Mouse (Mus musculus): Measurements from ENCODE around the gene Ngb. TPM values are rescaled to one million over a fixed set of nuclear protein-coding genes. Genes with fewer than 3 reads are reported as not detected.

Ngb gene
- 0.07 TPM in 1 of 2 replicates, not detected in the other for polyA plus RNA-seq (2015; fragmentation: Nextera tagmentation; extraction: Ambion mirVana)

DNA sequence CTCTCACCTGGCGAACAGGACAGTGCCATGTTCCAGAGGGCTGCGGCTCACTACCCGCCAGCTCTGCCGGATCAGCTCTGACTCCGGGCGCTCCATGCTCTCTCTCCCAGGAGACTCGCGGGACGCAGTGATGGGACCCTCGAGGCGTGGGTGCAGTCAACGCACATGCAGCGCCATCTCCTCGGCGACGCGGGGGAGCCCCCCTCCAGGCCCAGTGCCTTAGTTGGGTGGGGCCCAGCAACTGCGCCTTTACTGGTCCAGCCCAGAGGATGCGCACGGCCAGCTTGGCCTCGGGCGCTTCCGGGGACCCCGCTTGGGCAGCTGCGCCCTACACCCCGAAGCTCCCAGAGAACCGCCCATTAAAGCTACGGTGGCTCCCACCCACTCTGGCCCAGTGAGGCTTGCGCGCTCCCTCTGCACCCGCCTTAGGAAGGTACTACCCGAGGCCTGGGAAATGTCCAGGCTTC, at the start of gene Ngb:
TSS of gene Ngb (minus strand) at position 375 of the 467 bp plus-strand sequence.
- Histone ChIP-seq H3K9ac (ENCODE audit: low read depth, low read length) (no peak within 1 kb of the TSS), H3K9me3 (replicated peaks; ENCODE audit: control insufficient read depth, low read length) (no peaks in the 10 kb centered on the region), H3K27ac (ENCODE audit: low read length) (no peak within 1 kb of the TSS), H3K36me3 (ENCODE audit: control insufficient read depth, insufficient read depth) (no peaks in the 10 kb centered on the region), H3K4me1 (ENCODE audit: control insufficient read depth, low read depth, low read length) (no peaks in the 10 kb centered on the region), H3K4me2 (ENCODE audit: low read depth, low read length) (no peak within 1 kb of the TSS), H3K4me3 (ENCODE audit: low read depth, low read length) (no peak within 1 kb of the TSS), H3K27me3 (ENCODE audit: control insufficient read depth, insufficient read depth, low read depth, low read length) (peaks cover 14% of the 10 kb centered on the region)
- ATAC-seq (ENCODE audit: low read depth), result no peak
- WGBS (ENCODE audit: insufficient replicate concordance), result 5% methylated on average over 32 of the region's 32 CpGs

GRCm38 (mm10) chr12:87149471-87149870, 47.1 kb upstream of the Ngb start:
- Histone ChIP-seq H3K36me3 (ENCODE audit: control insufficient read depth, insufficient read depth) (no peaks in the 10 kb centered on the region), H3K9ac (ENCODE audit: low read depth, low read length) (no peak overlapping the region), H3K4me2 (ENCODE audit: low read depth, low read length) (no peak overlapping the region), H3K4me1 (ENCODE audit: control insufficient read depth, low read depth, low read length) (peaks cover 11% of the 10 kb centered on the region), H3K27me3 (ENCODE audit: control insufficient read depth, insufficient read depth, low read depth, low read length) (no peaks in the 10 kb centered on the region), H3K27ac (ENCODE audit: low read length) (no peak overlapping the region), H3K4me3 (ENCODE audit: low read depth, low read length) (no peak overlapping the region), H3K9me3 (replicated peaks; ENCODE audit: control insufficient read depth, low read length) (peaks cover 2% of the 10 kb centered on the region; the same call in 1 of the 2 replicates)
- ATAC-seq (ENCODE audit: low read depth), result no peak
- 83% methylated on average over 5 of the region's 5 CpGs for WGBS (ENCODE audit: insufficient replicate concordance)

DNA sequence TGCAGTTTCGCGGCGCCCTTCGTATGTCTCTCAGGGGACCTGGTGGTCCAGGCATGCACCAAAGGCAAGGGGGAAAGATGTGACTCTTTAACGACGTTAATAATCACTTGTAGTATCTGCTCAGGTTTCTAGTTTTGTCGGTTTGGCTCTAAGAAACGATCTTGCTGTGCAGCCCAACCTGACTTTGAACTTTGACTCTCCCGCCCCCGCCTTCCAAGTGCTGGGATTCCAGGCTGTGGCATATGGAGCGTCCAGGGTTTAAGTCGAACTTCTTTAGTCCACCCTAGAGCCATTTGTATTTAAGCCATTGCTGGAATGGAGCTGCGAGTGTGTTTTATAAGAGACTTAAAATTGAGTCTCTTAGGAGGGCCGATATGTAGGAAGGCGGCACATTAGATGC, 45.8 kb upstream of the Ngb start:
- no peak for ATAC-seq (ENCODE audit: low read depth)
- peaks cover 2% of the 10 kb centered on the region; the same call in 1 of the 2 replicates for H3K9me3 ChIP-seq (replicated peaks; ENCODE audit: control insufficient read depth, low read length)

GRCm38 (mm10) chr12:87147395-87148089, 45.2 kb upstream of the Ngb start, which contains the start of gene Pomt2:
Pomt2 (minus strand) TSS chr12:87147968.
- peak within 1 kb of the TSS; percentile 85 for H3K4me3 ChIP-seq (ENCODE audit: low read depth, low read length)
- peak; percentile 96 for ATAC-seq (ENCODE audit: low read depth)
- WGBS (ENCODE audit: insufficient replicate concordance), result under 1% methylated on average over 61 of the region's 61 CpGs
- H3K9me3 ChIP-seq (replicated peaks; ENCODE audit: control insufficient read depth, low read length), result peaks cover 2% of the 10 kb centered on the region; the same call in 1 of the 2 replicates
- no peaks in the 10 kb centered on the region for H3K36me3 ChIP-seq (ENCODE audit: control insufficient read depth, insufficient read depth)
- H3K4me1 ChIP-seq (ENCODE audit: control insufficient read depth, low read depth, low read length), result peaks cover 11% of the 10 kb centered on the region
- peak within 1 kb of the TSS; percentile 82 for H3K27ac ChIP-seq (ENCODE audit: low read length)
- peak within 1 kb of the TSS; percentile 75 for H3K4me2 ChIP-seq (ENCODE audit: low read depth, low read length)
- H3K27me3 ChIP-seq (ENCODE audit: control insufficient read depth, insufficient read depth, low read depth, low read length), result no peaks in the 10 kb centered on the region
- peak within 1 kb of the TSS; percentile 76 for H3K9ac ChIP-seq (ENCODE audit: low read depth, low read length)

More for the DNA sequence above, 45.8 kb upstream of the Ngb start:
- H3K27ac ChIP-seq (ENCODE audit: low read length), result peak overlapping the region; percentile 82
- H3K36me3 ChIP-seq (ENCODE audit: control insufficient read depth, insufficient read depth), result no peaks in the 10 kb centered on the region
- H3K4me3 ChIP-seq (ENCODE audit: low read depth, low read length), result peak overlapping the region; percentile 85
- H3K27me3 ChIP-seq (ENCODE audit: control insufficient read depth, insufficient read depth, low read depth, low read length), result no peaks in the 10 kb centered on the region
- WGBS (ENCODE audit: insufficient replicate concordance), result 14% methylated on average over 15 of the region's 15 CpGs
- peak overlapping the region; percentile 76 for H3K9ac ChIP-seq (ENCODE audit: low read depth, low read length)
- H3K4me2 ChIP-seq (ENCODE audit: low read depth, low read length), result peak overlapping the region; percentile 75
- H3K4me1 ChIP-seq (ENCODE audit: control insufficient read depth, low read depth, low read length), result peaks cover 11% of the 10 kb centered on the region

DNA sequence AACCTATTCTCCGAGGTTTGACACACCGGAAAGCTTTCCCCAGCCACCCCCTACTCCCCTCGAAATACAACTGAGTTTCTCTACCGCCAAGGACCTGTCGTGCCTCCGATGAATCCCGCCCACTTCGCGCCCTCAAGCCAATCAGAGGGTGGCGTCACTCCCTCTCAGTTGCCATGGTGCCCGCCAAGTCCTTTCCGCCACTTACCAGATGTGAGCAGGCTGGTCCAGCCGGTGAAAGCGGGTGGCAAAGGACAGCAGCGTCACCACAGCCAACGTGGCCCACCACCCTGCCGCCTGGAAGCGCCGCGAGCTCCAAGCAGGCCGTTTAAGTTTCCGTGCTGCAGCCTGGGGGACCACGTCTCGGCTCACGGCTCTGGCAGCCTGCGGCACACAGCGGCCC, 44.6 kb upstream of the Ngb start, which contains the start of gene Gstz1:
TSS of gene Gstz1 (plus strand) at position 200 of the 400 bp plus-strand sequence.
- Histone ChIP-seq H3K4me3 (ENCODE audit: low read depth, low read length) (peak within 1 kb of the TSS; percentile 85), H3K4me2 (ENCODE audit: low read depth, low read length) (peak within 1 kb of the TSS; percentile 75), H3K9ac (ENCODE audit: low read depth, low read length) (peak within 1 kb of the TSS; percentile 76), H3K27ac (ENCODE audit: low read length) (peak within 1 kb of the TSS; percentile 82), H3K27me3 (ENCODE audit: control insufficient read depth, insufficient read depth, low read depth, low read length) (no peaks in the 10 kb centered on the region), H3K36me3 (ENCODE audit: control insufficient read depth, insufficient read depth) (no peaks in the 10 kb centered on the region), H3K4me1 (ENCODE audit: control insufficient read depth, low read depth, low read length) (peaks cover 11% of the 10 kb centered on the region), H3K9me3 (replicated peaks; ENCODE audit: control insufficient read depth, low read length) (no peaks in the 10 kb centered on the region)
- ATAC-seq (ENCODE audit: low read depth), result peak; percentile 80
- under 1% methylated on average over 27 of the region's 27 CpGs for WGBS (ENCODE audit: insufficient replicate concordance)

DNA sequence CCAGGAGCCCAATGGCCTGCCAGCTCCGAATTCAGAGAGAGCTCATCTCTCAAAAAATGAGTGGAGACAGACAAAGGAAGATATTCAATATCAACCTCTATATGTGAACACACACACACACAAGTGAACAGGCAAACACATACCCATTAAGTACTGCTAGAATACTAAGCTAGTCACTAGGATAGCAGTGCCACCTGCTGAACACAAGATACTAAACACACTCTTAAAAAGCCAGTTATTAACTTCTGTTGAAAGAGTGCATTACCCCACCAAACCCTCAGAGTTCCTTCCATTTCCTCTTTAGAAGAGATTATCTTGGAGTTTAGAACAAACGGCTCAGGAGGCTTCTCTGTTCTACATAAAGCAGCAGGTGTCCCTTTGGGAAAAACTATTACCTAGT, 39.8 kb upstream of the Ngb start:
- ATAC-seq (ENCODE audit: low read depth), result no peak
- H3K27ac ChIP-seq (ENCODE audit: low read length), result no peak overlapping the region

DNA sequence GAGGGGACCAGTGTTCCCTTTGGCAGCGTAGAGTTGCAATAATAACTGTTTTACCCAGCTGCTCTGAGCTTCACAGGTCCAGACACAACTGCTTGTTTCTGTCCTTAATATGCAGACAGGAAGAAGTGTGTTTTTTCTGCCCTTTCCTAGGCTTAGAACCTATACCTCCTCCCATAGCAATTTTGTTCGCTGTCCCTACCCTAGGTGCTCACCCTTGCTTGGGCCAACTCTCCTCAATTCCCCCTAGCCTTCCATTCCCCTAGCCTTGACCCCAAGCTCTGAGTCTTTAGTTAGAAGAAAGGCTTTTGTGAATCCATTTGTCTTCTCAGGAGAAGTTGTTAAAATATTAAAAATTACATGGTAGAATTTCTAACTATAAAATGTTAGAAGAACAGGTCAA, 36.4 kb upstream of the Ngb start:
- Histone ChIP-seq H3K4me2 (ENCODE audit: low read depth, low read length) (no peak overlapping the region), H3K27me3 (ENCODE audit: control insufficient read depth, insufficient read depth, low read depth, low read length) (no peaks in the 10 kb centered on the region), H3K9ac (ENCODE audit: low read depth, low read length) (no peak overlapping the region), H3K4me1 (ENCODE audit: control insufficient read depth, low read depth, low read length) (no peaks in the 10 kb centered on the region), H3K9me3 (replicated peaks; ENCODE audit: control insufficient read depth, low read length) (no peaks in the 10 kb centered on the region), H3K36me3 (ENCODE audit: control insufficient read depth, insufficient read depth) (no peaks in the 10 kb centered on the region), H3K27ac (ENCODE audit: low read length) (no peak overlapping the region), H3K4me3 (ENCODE audit: low read depth, low read length) (no peak overlapping the region)
- no peak for ATAC-seq (ENCODE audit: low read depth)
- WGBS (ENCODE audit: insufficient replicate concordance), result 47% methylated on average over 2 of the region's 2 CpGs

More for the DNA sequence above, 39.8 kb upstream of the Ngb start:
- H3K36me3 ChIP-seq (ENCODE audit: control insufficient read depth, insufficient read depth), result no peaks in the 10 kb centered on the region
- no peak overlapping the region for H3K9ac ChIP-seq (ENCODE audit: low read depth, low read length)
- H3K27me3 ChIP-seq (ENCODE audit: control insufficient read depth, insufficient read depth, low read depth, low read length), result no peaks in the 10 kb centered on the region
- peaks cover 3% of the 10 kb centered on the region for H3K4me1 ChIP-seq (ENCODE audit: control insufficient read depth, low read depth, low read length)
- H3K9me3 ChIP-seq (replicated peaks; ENCODE audit: control insufficient read depth, low read length), result no peaks in the 10 kb centered on the region
- WGBS (ENCODE audit: insufficient replicate concordance), result 39% methylated on average over 2 of the region's 2 CpGs
- no peak overlapping the region for H3K4me2 ChIP-seq (ENCODE audit: low read depth, low read length)
- no peak overlapping the region for H3K4me3 ChIP-seq (ENCODE audit: low read depth, low read length)

DNA sequence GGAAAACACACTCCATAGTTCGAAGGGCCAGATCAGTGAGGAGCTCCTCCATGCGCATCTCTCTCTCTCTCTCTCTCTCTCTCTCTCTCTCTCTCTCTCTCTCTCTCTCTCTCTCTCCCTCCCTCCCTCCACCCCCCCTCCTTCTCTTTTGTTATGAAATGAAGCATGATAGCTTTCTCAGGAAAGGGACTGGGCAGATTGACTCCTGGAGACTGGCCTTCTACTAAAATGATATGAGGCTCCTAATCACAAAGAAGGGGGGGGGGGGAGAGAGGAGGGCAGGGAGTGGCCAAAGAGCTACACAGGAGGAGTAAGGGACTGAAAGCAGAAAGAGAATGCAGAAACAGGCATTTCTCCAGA, 36.0 kb upstream of the Ngb start:
- no peaks in the 10 kb centered on the region for H3K4me1 ChIP-seq (ENCODE audit: control insufficient read depth, low read depth, low read length)
- no peaks in the 10 kb centered on the region for H3K36me3 ChIP-seq (ENCODE audit: control insufficient read depth, insufficient read depth)
- no peak overlapping the region for H3K27ac ChIP-seq (ENCODE audit: low read length)
- no peak for ATAC-seq (ENCODE audit: low read depth)
- H3K4me3 ChIP-seq (ENCODE audit: low read depth, low read length), result no peak overlapping the region
- WGBS (ENCODE audit: insufficient replicate concordance), result 86% methylated on average over 2 of the region's 2 CpGs
- no peaks in the 10 kb centered on the region for H3K9me3 ChIP-seq (replicated peaks; ENCODE audit: control insufficient read depth, low read length)
- H3K9ac ChIP-seq (ENCODE audit: low read depth, low read length), result no peak overlapping the region
- no peaks in the 10 kb centered on the region for H3K27me3 ChIP-seq (ENCODE audit: control insufficient read depth, insufficient read depth, low read depth, low read length)
- no peak overlapping the region for H3K4me2 ChIP-seq (ENCODE audit: low read depth, low read length)

All from liver, embryonic 16.5 days (tissue).